Mouse (Mus musculus): ENCODE results near the gene Klf5.

GRCm38 (mm10) chr14:99362956-99363355, 64.5 kb downstream of the Klf5 start:
- no peak for TF ChIP-seq CTCF (conservative IDR thresholded peaks at IDR 0.05; ENCODE audit: low read length)
- TF ChIP-seq NANOG (IDR thresholded peaks at IDR 0.05; ENCODE audit: borderline replicate concordance, low read length), result no peak

Data from E14TG2a.4 (cell line).